Mouse (Mus musculus) cortical plate, adult 2 months (tissue): ENCODE results near the gene Pcgf2. TPM values are rescaled to one million over a fixed set of nuclear protein-coding genes. Genes with fewer than 3 reads are reported as not detected.
A peak's percentile ranks its signal among the peaks of the same experiment; 100 is the strongest.

Source experiments
- H3K27ac ChIP-seq: fragments of 200-500 bp; 2 replicates; pipeline ENCODE4 v1.5.1; 2012; ENCODE audit warnings: low read length, control low read depth, inconsistent platforms; ENCODE audit not compliant: insufficient read depth
- H3K4me1 ChIP-seq: fragments of 200-500 bp; 2 replicates; pipeline ENCODE4 v1.6.1; 2011; ENCODE audit warnings: low read length; ENCODE audit not compliant: control insufficient read depth, insufficient read depth
- H3K4me3 ChIP-seq: fragments of 200-500 bp; 2 replicates; pipeline ENCODE4 v1.5.1; 2011; ENCODE audit warnings: mild to moderate bottlenecking, low read length, control low read depth; ENCODE audit not compliant: insufficient read depth
- CTCF ChIP-seq: fragments of 200-500 bp; IDR thresholded peaks from 2 replicates; pipeline ENCODE4 v1.5.1; 2011; ENCODE audit warnings: mild to moderate bottlenecking, control low read depth, low read length; ENCODE audit not compliant: insufficient read depth; ENCODE audit errors: extremely low read depth
- POLR2A ChIP-seq: fragments of 200-500 bp; IDR thresholded peaks from 2 replicates; pipeline ENCODE4 v1.6.1; 2011; ENCODE audit warnings: mild to moderate bottlenecking, low read length, control low read depth; ENCODE audit not compliant: insufficient read depth; ENCODE audit errors: extremely low read depth
- polyA plus RNA-seq: library from polyadenylated mRNA; depleted of rRNA; stranded (reverse); fragments of >200 nt; gene quantifications from 2 replicates; pipeline ENCODE4 v1.2.3, GENCODE M21; 2012

The Pcgf2 gene
- polyA plus RNA-seq, 1 experiment: 64.1 TPM

- TF ChIP-seq POLR2A: peak; percentile 90
- no peak for TF ChIP-seq CTCF
Observed at GRCm38 (mm10) chr11:97703039-97703826, 2.9 kb upstream of the Pcgf2 start, which contains the start of gene Psmb3. Gene Psmb3, plus strand, starts transcription at chr11:97703399.

GRCm38 (mm10) chr11:97702393-97702745 lies 2.1 kb upstream of the Pcgf2 start:
- TF ChIP-seq CTCF (no peak), POLR2A (peak; percentile 61; the same call in 1 of the 2 replicates)
- Histone ChIP-seq H3K27ac (no peak overlapping the region), H3K4me3 (peak overlapping the region; percentile 57), H3K4me1 (peaks cover 6% of the 10 kb centered on the region; the same call in 1 of the 2 replicates)

More at GRCm38 (mm10) chr11:97703039-97703826, 2.9 kb upstream of the Pcgf2 start, which contains the start of gene Psmb3:
- no peak within 1 kb of the TSS for H3K27ac ChIP-seq
- peaks cover 4% of the 10 kb centered on the region; the same call in 1 of the 2 replicates for H3K4me1 ChIP-seq
- peak within 1 kb of the TSS; percentile 57 for H3K4me3 ChIP-seq

- no peak for TF ChIP-seq POLR2A
- no peak for TF ChIP-seq CTCF
Observed at GRCm38 (mm10) chr11:97701581-97702392, 1.5 kb upstream of the Pcgf2 start.

GRCm38 (mm10) chr11:97700746-97701580 lies 666 bp upstream of the Pcgf2 start:
- TF ChIP-seq POLR2A (0 out of 2 replicates have a peak, but pooled peaks have one; percentile 3), CTCF (no peak)
- peak overlapping the region; percentile 70; the same call in 1 of the 2 replicates for H3K27ac ChIP-seq
- peaks cover 8% of the 10 kb centered on the region for H3K4me1 ChIP-seq
- H3K4me3 ChIP-seq: peak overlapping the region; percentile 91

More at GRCm38 (mm10) chr11:97701581-97702392, 1.5 kb upstream of the Pcgf2 start:
- Histone ChIP-seq H3K4me3 (peak overlapping the region; percentile 57; the same call in 1 of the 2 replicates), H3K27ac (no peak overlapping the region), H3K4me1 (peaks cover 6% of the 10 kb centered on the region; the same call in 1 of the 2 replicates)

DNA sequence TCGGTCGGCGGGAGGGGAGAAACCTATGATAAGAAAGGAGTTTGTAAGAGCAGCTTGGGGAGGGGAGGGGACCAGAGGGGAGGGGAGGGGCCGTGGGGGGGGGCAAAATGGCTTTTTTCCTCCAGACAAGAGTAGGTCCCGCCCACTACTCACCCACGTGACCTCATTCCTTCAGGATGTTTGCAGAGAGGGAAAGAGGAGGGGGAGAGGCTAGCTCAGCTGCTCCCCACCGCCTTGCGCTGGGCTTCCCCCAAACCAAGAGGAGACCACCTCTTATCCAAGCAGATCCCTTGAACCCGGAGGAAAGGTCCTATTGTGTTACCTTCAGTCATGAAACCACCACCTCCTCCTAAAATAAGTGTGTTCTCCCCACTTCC lies 683 bp downstream of the Pcgf2 start:
- Histone ChIP-seq H3K27ac (peak overlapping the region; percentile 70), H3K4me1 (peaks cover 10% of the 10 kb centered on the region), H3K4me3 (peak overlapping the region; percentile 91)
- peak; percentile 93 for TF ChIP-seq POLR2A
- TF ChIP-seq CTCF: no peak

GRCm38 (mm10) chr11:97698741-97699611 lies 1.3 kb downstream of the Pcgf2 start:
- Histone ChIP-seq H3K4me3 (peak overlapping the region; percentile 91), H3K4me1 (peaks cover 8% of the 10 kb centered on the region), H3K27ac (peak overlapping the region; percentile 24)
- no peak for TF ChIP-seq CTCF
- no peak for TF ChIP-seq POLR2A

DNA sequence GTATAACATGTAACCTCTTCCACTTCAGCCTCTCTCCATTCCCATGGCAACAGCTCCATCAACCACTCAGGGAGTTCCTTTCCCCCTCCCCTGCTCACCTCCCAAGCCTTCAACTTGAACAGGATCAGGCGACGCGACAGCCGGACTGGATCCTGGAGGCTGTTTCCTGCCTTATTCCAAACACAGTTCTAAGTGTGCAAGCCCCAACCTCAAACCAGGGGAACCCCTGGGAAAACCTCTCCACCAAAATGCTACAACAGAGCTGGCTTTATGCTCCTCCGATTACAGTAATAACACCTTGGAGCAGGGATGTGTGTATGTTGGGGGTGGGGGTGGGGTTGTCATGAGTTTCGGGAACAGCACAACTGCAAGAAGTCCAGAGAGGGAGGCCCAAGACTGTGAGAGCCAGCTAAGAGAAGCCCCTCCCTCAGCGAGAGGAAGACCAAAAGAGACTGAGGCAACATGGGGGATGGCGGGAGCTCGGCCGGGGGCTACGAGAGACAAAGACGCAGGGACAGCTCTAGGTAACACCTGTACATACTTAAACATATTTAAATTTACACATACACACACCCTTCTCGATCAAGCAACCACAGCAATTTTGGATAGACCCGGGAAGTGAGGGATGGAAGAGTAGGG lies 2.3 kb downstream of the Pcgf2 start:
- Histone ChIP-seq H3K4me1 (peaks cover 7% of the 10 kb centered on the region), H3K27ac (no peak overlapping the region), H3K4me3 (peak overlapping the region; percentile 91)
- TF ChIP-seq CTCF (no peak), POLR2A (no peak)
